Mouse (Mus musculus): ENCODE results near the gene Olfr963. TPM values are rescaled to one million over a fixed set of nuclear protein-coding genes. Genes with fewer than 3 reads are reported as not detected.
A peak's percentile ranks its signal among the peaks of the same experiment; 100 is the strongest.
"Not testable (repeated sequence)": the region's sequence is repeated elsewhere in the genome, so short reads cannot be mapped to it uniquely, and the experiment has no call there.

The Olfr963 gene
- polyA plus RNA-seq, 2 experiments, result not detected

GRCm38 (mm10) chr9:39674820-39675219 is 7.8 kb downstream of the Olfr963 start:
- H3K9ac ChIP-seq (ENCODE audit: low read depth, low read length, severe bottlenecking), result no peak overlapping the region
- TF ChIP-seq POLR2A (IDR thresholded peaks at IDR 0.05; ENCODE audit: borderline replicate concordance, extremely low read depth, insufficient read depth, insufficient read length), result no peak
- 83% methylated on average over 2 of the region's 2 CpGs for WGBS

GRCm38 (mm10) chr9:39678557-39678956 is 11.6 kb downstream of the Olfr963 start:
- Histone ChIP-seq H3K4me2 (replicated peaks; ENCODE audit: low read depth, low read length, severe bottlenecking) (no peak overlapping the region), H3K27ac (replicated peaks; ENCODE audit: low read depth, low read length) (no peak overlapping the region), H3K9ac (ENCODE audit: low read depth, low read length, severe bottlenecking) (no peak overlapping the region), H3K36me3 (ENCODE audit: control insufficient read depth, insufficient read depth, low read length) (no peaks in the 10 kb centered on the region), H3K4me1 (ENCODE audit: control insufficient read depth, insufficient read depth, low read length) (no peaks in the 10 kb centered on the region), H3K4me3 (replicated peaks; ENCODE audit: low read length) (no peak overlapping the region), H3K9me3 (ENCODE audit: control insufficient read depth, low read length) (no peaks in the 10 kb centered on the region), H3K27me3 (ENCODE audit: control insufficient read depth, insufficient read depth, low read length) (no peaks in the 10 kb centered on the region)
- TF ChIP-seq POLR2A (IDR thresholded peaks at IDR 0.05; ENCODE audit: borderline replicate concordance, extremely low read depth, insufficient read depth, insufficient read length), result no peak
- no peak for DNase-seq (ENCODE audit: low spot score)
- 89% methylated on average over 2 of the region's 2 CpGs for WGBS
- ATAC-seq (ENCODE audit: low FRiP score, low read depth), result no peak

More at GRCm38 (mm10) chr9:39674820-39675219, 7.8 kb downstream of the Olfr963 start:
- Histone ChIP-seq H3K36me3 (ENCODE audit: control insufficient read depth, insufficient read depth, low read length) (no peaks in the 10 kb centered on the region), H3K4me3 (replicated peaks; ENCODE audit: low read length) (no peak overlapping the region), H3K27ac (replicated peaks; ENCODE audit: low read depth, low read length) (no peak overlapping the region), H3K4me1 (ENCODE audit: control insufficient read depth, insufficient read depth, low read length) (no peaks in the 10 kb centered on the region), H3K27me3 (ENCODE audit: control insufficient read depth, insufficient read depth, low read length) (no peaks in the 10 kb centered on the region), H3K9me3 (ENCODE audit: control insufficient read depth, low read length) (no peaks in the 10 kb centered on the region), H3K4me2 (replicated peaks; ENCODE audit: low read depth, low read length, severe bottlenecking) (no peak overlapping the region)
- DNase-seq (ENCODE audit: low spot score) (no peak), ATAC-seq (ENCODE audit: low FRiP score, low read depth) (no peak)

DNA sequence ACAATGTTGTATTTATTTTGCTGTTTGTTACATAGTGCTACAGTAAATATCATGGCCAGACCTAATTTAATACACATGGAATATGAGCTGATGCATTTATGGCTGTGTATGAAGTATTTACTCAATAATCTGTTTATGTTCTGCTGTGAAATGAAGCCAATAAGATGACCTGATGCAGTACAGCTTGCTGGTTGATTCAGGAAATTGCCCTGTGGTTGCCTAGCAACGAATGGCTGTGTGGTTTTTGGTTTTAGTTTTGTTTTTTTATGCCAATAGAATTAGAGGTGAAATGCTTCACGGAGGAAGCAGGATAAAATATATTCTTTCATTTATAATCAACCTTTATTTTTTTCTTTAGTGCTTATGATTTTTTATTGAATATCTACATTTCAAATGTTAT is 12.3 kb downstream of the Olfr963 start:
- no peaks in the 10 kb centered on the region for H3K36me3 ChIP-seq (ENCODE audit: control insufficient read depth, insufficient read depth, low read length)
- H3K4me3 ChIP-seq (replicated peaks; ENCODE audit: low read length), result no peak overlapping the region
- H3K27ac ChIP-seq (replicated peaks; ENCODE audit: low read depth, low read length), result no peak overlapping the region
- ATAC-seq (ENCODE audit: low FRiP score, low read depth) (no peak), DNase-seq (ENCODE audit: low spot score) (no peak)
- no peak overlapping the region for H3K9ac ChIP-seq (ENCODE audit: low read depth, low read length, severe bottlenecking)
- H3K4me2 ChIP-seq (replicated peaks; ENCODE audit: low read depth, low read length, severe bottlenecking), result no peak overlapping the region
- H3K4me1 ChIP-seq (ENCODE audit: control insufficient read depth, insufficient read depth, low read length), result no peaks in the 10 kb centered on the region
- H3K27me3 ChIP-seq (ENCODE audit: control insufficient read depth, insufficient read depth, low read length), result no peaks in the 10 kb centered on the region
- 51% methylated on average over 2 of the region's 2 CpGs for WGBS
- no peak for TF ChIP-seq POLR2A (IDR thresholded peaks at IDR 0.05; ENCODE audit: borderline replicate concordance, extremely low read depth, insufficient read depth, insufficient read length)
- H3K9me3 ChIP-seq (ENCODE audit: control insufficient read depth, low read length), result no peaks in the 10 kb centered on the region

DNA sequence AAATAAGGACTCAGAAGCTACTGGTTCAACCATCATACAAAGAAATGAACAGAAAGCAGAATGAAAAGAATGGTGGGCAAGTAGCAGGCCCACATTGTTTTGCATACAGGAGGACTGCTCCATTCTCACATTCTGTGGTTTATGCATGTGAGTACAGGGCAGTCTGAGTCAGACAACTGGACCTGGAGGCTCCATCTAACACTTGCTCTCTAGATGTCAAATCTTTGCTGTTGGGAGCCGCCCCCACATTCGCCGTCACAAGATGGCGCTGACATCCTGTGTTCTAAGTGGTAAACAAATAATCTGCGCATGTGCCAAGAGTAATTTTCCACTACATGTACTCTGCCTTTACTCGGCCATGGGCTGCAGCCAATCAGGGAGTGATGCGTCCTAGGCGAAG is 34.1 kb downstream of the Olfr963 start:
- WGBS, result 88% methylated on average over 7 of the region's 8 CpGs
- not testable (repeated sequence) for H3K9me3 ChIP-seq (ENCODE audit: control insufficient read depth, low read length); H3K4me1 ChIP-seq (ENCODE audit: control insufficient read depth, insufficient read depth, low read length); H3K27me3 ChIP-seq (ENCODE audit: control insufficient read depth, insufficient read depth, low read length); DNase-seq (ENCODE audit: low spot score); H3K4me3 ChIP-seq (replicated peaks; ENCODE audit: low read length); H3K36me3 ChIP-seq (ENCODE audit: control insufficient read depth, insufficient read depth, low read length); H3K4me2 ChIP-seq (replicated peaks; ENCODE audit: low read depth, low read length, severe bottlenecking); H3K27ac ChIP-seq (replicated peaks; ENCODE audit: low read depth, low read length); ATAC-seq (ENCODE audit: low FRiP score, low read depth); H3K9ac ChIP-seq (ENCODE audit: low read depth, low read length, severe bottlenecking)

- Histone ChIP-seq H3K36me3 (ENCODE audit: control insufficient read depth, insufficient read depth, low read length) (no peaks in the 10 kb centered on the region), H3K4me2 (replicated peaks; ENCODE audit: low read depth, low read length, severe bottlenecking) (no peak within 1 kb of the TSS), H3K27ac (replicated peaks; ENCODE audit: low read depth, low read length) (no peak within 1 kb of the TSS), H3K9ac (ENCODE audit: low read depth, low read length, severe bottlenecking) (no peak within 1 kb of the TSS), H3K4me1 (ENCODE audit: control insufficient read depth, insufficient read depth, low read length) (no peaks in the 10 kb centered on the region), H3K9me3 (ENCODE audit: control insufficient read depth, low read length) (no peaks in the 10 kb centered on the region), H3K27me3 (ENCODE audit: control insufficient read depth, insufficient read depth, low read length) (no peaks in the 10 kb centered on the region), H3K4me3 (replicated peaks; ENCODE audit: low read length) (no peak within 1 kb of the TSS)
- DNase-seq (ENCODE audit: low spot score) (no peak), ATAC-seq (ENCODE audit: low FRiP score, low read depth) (no peak)
- no peak for TF ChIP-seq POLR2A (IDR thresholded peaks at IDR 0.05; ENCODE audit: borderline replicate concordance, extremely low read depth, insufficient read depth, insufficient read length)
Observed at GRCm38 (mm10) chr9:39707017-39707416, 40.0 kb downstream of the Olfr963 start, which contains the start of gene Olfr149. Olfr149 (minus strand) TSS chr9:39707117.

DNA sequence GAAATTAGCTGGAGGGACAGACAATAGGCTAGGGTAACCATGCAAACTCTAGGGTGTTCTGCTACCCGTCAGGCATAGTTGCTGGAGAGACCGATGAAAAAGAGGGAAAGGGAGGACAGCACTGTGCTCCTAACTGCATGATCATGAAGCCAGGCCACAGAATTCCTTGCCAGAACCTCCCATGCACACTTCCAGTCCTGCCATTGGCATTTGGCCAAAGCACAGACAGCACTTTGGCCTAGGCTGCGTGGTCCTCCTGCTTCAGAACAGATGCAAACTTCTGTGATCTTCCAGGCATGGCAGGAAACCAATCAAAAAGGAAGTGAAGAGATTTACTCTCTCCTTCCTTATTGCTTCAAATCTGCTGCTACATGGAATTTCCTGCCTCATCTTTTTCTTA is 42.0 kb downstream of the Olfr963 start:
- ATAC-seq (ENCODE audit: low FRiP score, low read depth), result no peak
- no peak overlapping the region for H3K9ac ChIP-seq (ENCODE audit: low read depth, low read length, severe bottlenecking)
- peak; percentile 10 for DNase-seq (ENCODE audit: low spot score)
- H3K4me1 ChIP-seq (ENCODE audit: control insufficient read depth, insufficient read depth, low read length), result no peaks in the 10 kb centered on the region
- H3K36me3 ChIP-seq (ENCODE audit: control insufficient read depth, insufficient read depth, low read length), result no peaks in the 10 kb centered on the region
- no peak overlapping the region for H3K4me3 ChIP-seq (replicated peaks; ENCODE audit: low read length)
- H3K9me3 ChIP-seq (ENCODE audit: control insufficient read depth, low read length), result no peaks in the 10 kb centered on the region
- H3K27ac ChIP-seq (replicated peaks; ENCODE audit: low read depth, low read length), result no peak overlapping the region
- no peak for TF ChIP-seq POLR2A (IDR thresholded peaks at IDR 0.05; ENCODE audit: borderline replicate concordance, extremely low read depth, insufficient read depth, insufficient read length)
- H3K27me3 ChIP-seq (ENCODE audit: control insufficient read depth, insufficient read depth, low read length), result no peaks in the 10 kb centered on the region
- H3K4me2 ChIP-seq (replicated peaks; ENCODE audit: low read depth, low read length, severe bottlenecking), result no peak overlapping the region
- 59% methylated on average over 3 of the region's 3 CpGs for WGBS

Data from limb, embryonic 14.5 days (tissue).